Mouse (Mus musculus) forebrain, embryonic 11.5 days (tissue): ENCODE results near the gene Gm28048. TPM values are rescaled to one million over a fixed set of nuclear protein-coding genes. Genes with fewer than 3 reads are reported as not detected.

Source experiments
- ATAC-seq: fragments of 200-750 bp; cut with Nextera tagmentation; replicated peaks from 2 replicates; pipeline ENCODE4 v1.8.0; 2017; ENCODE audit warnings: moderate TSS enrichment; ENCODE audit not compliant: low FRiP score
- DNase-seq: peaks from one replicate; pipeline ENCODE4 v3.0.0-alpha.2; 2017; ENCODE audit warnings: low spot score
- H3K27ac ChIP-seq: fragments of 300-500 bp; sonication (generic); 2 replicates; pipeline ENCODE4 v1.5.1; 2014; ENCODE audit warnings: low read depth, low read length
- H3K27me3 ChIP-seq: fragments of 300-500 bp; sonication (generic); 2 replicates; pipeline ENCODE4 v1.6.1; 2014; ENCODE audit warnings: mild to moderate bottlenecking, low read length, mixed read lengths; ENCODE audit not compliant: control insufficient read depth, insufficient read depth
- H3K36me3 ChIP-seq: fragments of 300-500 bp; sonication (generic); 2 replicates; pipeline ENCODE4 v1.6.1; 2014; ENCODE audit warnings: mild to moderate bottlenecking, low read length, moderate library complexity, mixed read lengths; ENCODE audit not compliant: control insufficient read depth, insufficient read depth
- H3K4me1 ChIP-seq: fragments of 300-500 bp; sonication (generic); replicated peaks from 2 replicates; pipeline ENCODE4 v1.6.1; 2014; ENCODE audit warnings: low read length, mixed read lengths; ENCODE audit not compliant: control insufficient read depth, insufficient read depth
- H3K4me2 ChIP-seq: fragments of 300-500 bp; sonication (generic); 2 replicates; pipeline ENCODE4 v1.6.1; 2014; ENCODE audit warnings: low read depth, mild to moderate bottlenecking, low read length, moderate library complexity, mixed read lengths; ENCODE audit not compliant: severe bottlenecking
- H3K4me3 ChIP-seq: fragments of 300-500 bp; sonication (generic); 2 replicates; pipeline ENCODE4 v1.5.1; 2014; ENCODE audit warnings: low read depth, low read length
- H3K9ac ChIP-seq: fragments of 300-500 bp; sonication (generic); 2 replicates; pipeline ENCODE4 v1.6.1; 2014; ENCODE audit warnings: low read length
- H3K9me3 ChIP-seq: fragments of 300-500 bp; sonication (generic); 2 replicates; pipeline ENCODE4 v1.6.1; 2016; ENCODE audit warnings: low read length, mixed read lengths; ENCODE audit not compliant: control insufficient read depth
- WGBS: fragments of 180-500 bp; shearing (Covaris S2); extraction: QIAGEN DNeasy Blood & Tissue Kit; methylation state at CpG from one replicate; pipeline ENCODE4 v1.1.7; 2014; 5-methylcytosine and 5-hydroxymethylcytosine counted together
- polyA plus RNA-seq: library from polyadenylated mRNA; unstranded; fragments of >200 nt; fragmentation: Nextera tagmentation; extraction: Ambion mirVana; gene quantifications from 2 replicates; pipeline ENCODE4 v1.2.1, GENCODE M21; 2014

Gene Gm28048
- polyA plus RNA-seq, 1 experiment from 2014 or later = 5.8 TPM

- Histone ChIP-seq H3K36me3 (no peaks in the 10 kb centered on the region), H3K9ac (no peak overlapping the region), H3K4me3 (no peak overlapping the region), H3K27me3 (no peaks in the 10 kb centered on the region), H3K27ac (no peak overlapping the region), H3K4me2 (no peak overlapping the region), H3K9me3 (no peaks in the 10 kb centered on the region; the same call in 1 of the 2 replicates), H3K4me1 (no peaks in the 10 kb centered on the region)
- DNase-seq = no peak
- 70% methylated on average over 6 of the region's 6 CpGs for WGBS
- no peak for ATAC-seq
Measured at GRCm38 (mm10) chr11:22830684-22831083, 151.2 kb downstream of the Gm28048 start.

DNA sequence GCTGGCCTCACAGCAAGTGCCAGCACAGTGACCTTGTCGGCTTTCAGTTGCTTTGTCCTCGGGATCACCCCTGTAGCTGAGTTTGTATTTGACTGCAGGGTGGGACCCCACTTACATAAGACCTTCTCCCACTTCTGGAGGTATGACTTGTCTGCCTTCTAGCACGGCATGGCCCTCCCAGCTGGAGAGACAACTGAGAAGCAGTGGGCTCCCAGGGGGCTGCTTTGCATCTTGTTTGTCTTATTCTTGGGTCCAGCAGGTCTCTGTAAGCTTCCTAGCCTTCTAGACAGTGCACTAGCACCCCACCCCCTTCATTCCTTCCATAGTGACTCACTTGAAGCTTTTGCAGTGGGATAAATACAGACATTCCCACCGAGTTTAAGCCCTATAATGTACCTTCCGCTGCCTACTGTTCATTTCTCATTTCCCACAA lies 151.7 kb downstream of the Gm28048 start:
- Histone ChIP-seq H3K4me2 (no peak overlapping the region), H3K9me3 (no peaks in the 10 kb centered on the region; the same call in 1 of the 2 replicates), H3K9ac (no peak overlapping the region), H3K27me3 (no peaks in the 10 kb centered on the region), H3K4me1 (no peaks in the 10 kb centered on the region), H3K36me3 (no peaks in the 10 kb centered on the region), H3K27ac (no peak overlapping the region), H3K4me3 (no peak overlapping the region)
- ATAC-seq = no peak
- no peak for DNase-seq
- 56% methylated on average over 5 of the region's 5 CpGs for WGBS

- no peaks in the 10 kb centered on the region for H3K27me3 ChIP-seq
Measured at GRCm38 (mm10) chr11:22828988-22829632, 152.8 kb downstream of the Gm28048 start.

DNA sequence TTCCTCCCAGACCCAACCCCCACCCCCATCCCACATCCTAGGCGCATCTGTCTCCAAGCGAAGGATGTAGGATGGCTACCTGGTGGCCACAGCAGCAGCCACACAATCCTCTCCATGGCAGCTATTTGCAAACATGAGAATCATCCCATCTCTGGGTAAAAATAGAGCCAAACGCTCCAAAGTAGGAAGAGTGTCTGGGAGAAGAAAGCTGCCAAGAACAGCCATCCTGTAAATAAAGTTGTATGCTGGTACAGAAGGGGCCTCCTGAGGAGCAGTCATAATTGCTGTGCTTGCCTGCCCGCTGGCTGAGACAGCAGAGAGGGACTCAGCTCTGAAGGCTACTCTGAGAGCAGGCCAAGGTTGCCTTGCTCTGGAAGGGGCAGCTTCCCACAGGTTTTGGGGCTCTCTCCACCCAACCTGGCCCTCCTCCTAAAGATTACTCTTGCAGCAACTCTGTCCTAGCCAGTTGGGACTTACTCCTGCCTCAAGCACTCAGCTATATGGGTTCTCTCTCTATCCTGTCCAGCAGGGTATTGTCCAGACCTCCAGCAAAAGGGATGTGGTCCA lies 154.3 kb downstream of the Gm28048 start:
- H3K4me1 ChIP-seq = no peaks in the 10 kb centered on the region
- WGBS = 87% methylated on average over 4 of the region's 4 CpGs
- DNase-seq (no peak), ATAC-seq (no peak)
- no peaks in the 10 kb centered on the region for H3K27me3 ChIP-seq
- H3K27ac ChIP-seq = no peak overlapping the region
- no peaks in the 10 kb centered on the region; the same call in 1 of the 2 replicates for H3K9me3 ChIP-seq
- no peak overlapping the region for H3K4me3 ChIP-seq
- no peak overlapping the region for H3K4me2 ChIP-seq
- H3K36me3 ChIP-seq = no peaks in the 10 kb centered on the region
- H3K9ac ChIP-seq = no peak overlapping the region

More at GRCm38 (mm10) chr11:22828988-22829632, 152.8 kb downstream of the Gm28048 start:
- no peak overlapping the region for H3K4me2 ChIP-seq
- H3K4me3 ChIP-seq = no peak overlapping the region
- no peak for DNase-seq
- WGBS = 95% methylated on average over 15 of the region's 15 CpGs
- no peak overlapping the region for H3K27ac ChIP-seq
- H3K36me3 ChIP-seq = no peaks in the 10 kb centered on the region
- no peaks in the 10 kb centered on the region for H3K4me1 ChIP-seq
- H3K9me3 ChIP-seq = no peaks in the 10 kb centered on the region; the same call in 1 of the 2 replicates
- no peak for ATAC-seq
- H3K9ac ChIP-seq = no peak overlapping the region

DNA sequence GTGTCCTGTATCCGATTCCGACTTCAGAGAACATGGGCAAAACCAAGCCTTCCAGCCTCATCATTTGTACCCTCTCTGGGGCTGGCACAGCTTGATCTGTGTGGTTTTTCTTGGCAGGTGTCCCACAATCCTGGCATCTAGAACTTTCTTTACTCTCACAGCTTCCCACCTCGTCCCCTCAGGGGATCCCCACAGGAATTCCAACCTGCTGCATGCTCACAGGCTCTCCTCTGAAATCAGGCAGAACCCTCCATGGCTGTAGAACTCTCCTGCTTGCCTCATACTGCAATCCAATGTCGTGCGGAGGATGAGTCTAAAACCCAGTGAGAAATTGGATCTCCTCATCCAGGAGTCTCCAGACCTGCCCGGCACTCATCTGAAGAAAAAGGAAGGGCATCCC lies 155.2 kb downstream of the Gm28048 start:
- Histone ChIP-seq H3K4me3 (no peak overlapping the region), H3K4me2 (no peak overlapping the region), H3K27me3 (no peaks in the 10 kb centered on the region), H3K27ac (no peak overlapping the region), H3K4me1 (no peaks in the 10 kb centered on the region), H3K9ac (no peak overlapping the region), H3K9me3 (no peaks in the 10 kb centered on the region), H3K36me3 (no peaks in the 10 kb centered on the region)
- ATAC-seq (no peak), DNase-seq (no peak)
- WGBS = 90% methylated on average over 6 of the region's 6 CpGs

DNA sequence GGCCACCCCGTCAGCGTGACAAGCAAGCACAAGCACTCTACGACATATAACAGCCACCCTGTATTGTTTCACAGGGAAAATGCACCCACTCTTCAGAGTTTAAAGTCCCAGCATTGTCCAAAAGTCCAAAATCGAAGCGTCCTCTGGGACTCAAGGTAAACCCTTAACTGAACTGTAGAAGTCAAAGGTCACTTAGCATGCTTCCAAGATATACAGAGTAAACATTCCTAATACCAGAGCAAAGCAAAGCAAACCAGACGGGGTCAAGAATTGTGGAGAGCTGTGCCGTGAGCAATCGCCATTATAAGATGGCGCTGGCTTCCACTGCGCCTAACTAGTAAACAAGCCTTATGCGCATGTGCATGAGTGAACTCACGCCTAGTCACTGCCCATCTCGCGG lies 155.8 kb downstream of the Gm28048 start:
- WGBS = 94% methylated on average over 14 of the region's 14 CpGs
- Histone ChIP-seq H3K9me3 (no peaks in the 10 kb centered on the region), H3K36me3 (no peaks in the 10 kb centered on the region), H3K9ac (no peak overlapping the region), H3K27ac (no peak overlapping the region), H3K4me3 (no peak overlapping the region), H3K4me1 (no peaks in the 10 kb centered on the region), H3K4me2 (no peak overlapping the region), H3K27me3 (no peaks in the 10 kb centered on the region)
- DNase-seq (no peak), ATAC-seq (no peak)

DNA sequence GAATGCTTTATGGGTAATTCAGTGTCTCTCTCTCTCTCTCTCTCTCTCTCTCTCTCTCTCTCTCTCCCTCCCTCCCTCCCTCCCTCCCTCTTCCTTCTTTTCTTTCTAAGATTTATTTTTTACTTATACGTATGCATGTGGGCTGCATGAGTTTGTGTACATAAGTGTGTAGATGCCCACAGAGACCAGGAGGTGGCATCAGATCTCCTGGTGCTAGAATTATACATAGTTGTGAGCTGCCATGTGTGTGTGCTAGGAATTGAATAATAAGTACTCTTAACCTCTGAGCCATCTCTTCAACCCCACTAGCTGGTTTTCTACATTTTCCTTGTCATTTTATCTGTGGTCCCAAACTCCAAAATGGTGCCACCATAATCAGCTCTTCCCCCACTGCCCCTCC lies 156.3 kb downstream of the Gm28048 start:
- DNase-seq = no peak
- no peaks in the 10 kb centered on the region for H3K36me3 ChIP-seq
- 95% methylated on average over 1 of the region's 1 CpGs for WGBS

GRCm38 (mm10) chr11:22824049-22824705 lies 157.7 kb downstream of the Gm28048 start:
- H3K4me3 ChIP-seq = no peak overlapping the region
- H3K4me1 ChIP-seq = no peaks in the 10 kb centered on the region
- H3K27me3 ChIP-seq = no peaks in the 10 kb centered on the region
- H3K9me3 ChIP-seq = no peaks in the 10 kb centered on the region
- ATAC-seq (no peak), DNase-seq (no peak)
- H3K9ac ChIP-seq = no peak overlapping the region
- no peak overlapping the region for H3K27ac ChIP-seq
- WGBS = 81% methylated on average over 9 of the region's 9 CpGs
- no peak overlapping the region for H3K4me2 ChIP-seq
- H3K36me3 ChIP-seq = no peaks in the 10 kb centered on the region

More for the DNA sequence above, 156.3 kb downstream of the Gm28048 start:
- Histone ChIP-seq H3K4me3 (no peak overlapping the region), H3K4me1 (no peaks in the 10 kb centered on the region), H3K9me3 (no peaks in the 10 kb centered on the region), H3K4me2 (no peak overlapping the region), H3K27me3 (no peaks in the 10 kb centered on the region), H3K27ac (no peak overlapping the region), H3K9ac (no peak overlapping the region)
- ATAC-seq = no peak
